Mouse (Mus musculus) heart, embryonic 14.5 days (tissue): ENCODE results near the gene Erc2. TPM values are rescaled to one million over a fixed set of nuclear protein-coding genes. Genes with fewer than 3 reads are reported as not detected.

Experiments used
- ATAC-seq: fragments of 200-750 bp; cut with Nextera tagmentation; 2 replicates; pipeline ENCODE4 v1.8.0; 2017; ENCODE audit warnings: low read depth, moderate TSS enrichment; ENCODE audit not compliant: insufficient number of reproducible peaks, insufficient read depth, low FRiP score
- H3K27ac ChIP-seq, 2 experiments: fragments of 200-500 bp in 1 of 2; fragments of 300-500 bp in 1 of 2; sonication (generic) in 1 of 2; replicated peaks in 1 of 2; 2 replicates each; pipeline ENCODE4 v1.5.1; 2012 to 2014; ENCODE audit warnings: low read depth in 2 of 2, low read length in 2 of 2, control low read depth in 1 of 2, mild to moderate bottlenecking in 1 of 2, mixed read lengths in 1 of 2; ENCODE audit not compliant: control insufficient read depth in 1 of 2, insufficient read depth in 1 of 2
- H3K27me3 ChIP-seq: fragments of 300-500 bp; sonication (generic); 2 replicates; pipeline ENCODE4 v1.6.1; 2014; ENCODE audit warnings: mild to moderate bottlenecking, low read length, control low read depth; ENCODE audit not compliant: control insufficient read depth, insufficient read depth
- H3K36me3 ChIP-seq: fragments of 300-500 bp; sonication (generic); 2 replicates; pipeline ENCODE4 v1.6.1; 2014; ENCODE audit warnings: mild to moderate bottlenecking, control low read depth, low read length, mixed read lengths; ENCODE audit not compliant: control insufficient read depth, insufficient read depth
- H3K4me1 ChIP-seq, 2 experiments: fragments of 200-500 bp in 1 of 2; fragments of 300-500 bp in 1 of 2; sonication (generic) in 1 of 2; 2 replicates each; pipeline ENCODE4 v1.6.1; 2012 to 2014; ENCODE audit warnings: low read length in 2 of 2, control low read depth in 1 of 2, mixed read lengths in 1 of 2; ENCODE audit not compliant: control insufficient read depth in 2 of 2, insufficient read depth in 2 of 2
- H3K4me2 ChIP-seq: fragments of 300-500 bp; sonication (generic); 2 replicates; pipeline ENCODE4 v1.6.1; 2014; ENCODE audit warnings: mild to moderate bottlenecking, low read length
- H3K4me3 ChIP-seq, 2 experiments: fragments of 200-500 bp in 1 of 2; fragments of 300-500 bp in 1 of 2; sonication (generic) in 1 of 2; 2 replicates each; pipeline ENCODE4 v1.5.1; 2012 to 2014; ENCODE audit warnings: low read length in 2 of 2, mild to moderate bottlenecking in 2 of 2, control low read depth in 1 of 2, low read depth in 1 of 2, moderate library complexity in 1 of 2; ENCODE audit not compliant: control insufficient read depth in 1 of 2, insufficient read depth in 1 of 2
- H3K9ac ChIP-seq: fragments of 300-500 bp; sonication (generic); 2 replicates; pipeline ENCODE4 v1.6.1; 2014; ENCODE audit warnings: mild to moderate bottlenecking, low read length
- H3K9me3 ChIP-seq: fragments of 300-500 bp; sonication (generic); 2 replicates; pipeline ENCODE4 v1.6.1; 2016; ENCODE audit warnings: low read length, control low read depth; ENCODE audit not compliant: control insufficient read depth
- WGBS: fragments of 180-500 bp; shearing (Covaris S2); extraction: QIAGEN DNeasy Blood & Tissue Kit; methylation state at CpG from one replicate; pipeline ENCODE4 v1.1.7; 2014; 5-methylcytosine and 5-hydroxymethylcytosine counted together
- polyA plus RNA-seq: library from polyadenylated mRNA; unstranded; fragments of >200 nt; fragmentation: Nextera tagmentation; extraction: Ambion mirVana; gene quantifications from 2 replicates; pipeline ENCODE4 v1.2.1, GENCODE M21; 2014

Gene Erc2
- polyA plus RNA-seq, 1 experiment from 2014 or later, result 3.2 TPM

GRCm38 (mm10) chr14:27835351-27835750, 213.1 kb downstream of the Erc2 start:
- Histone ChIP-seq H3K4me1 (no peaks in the 10 kb centered on the region), H3K9me3 (no peaks in the 10 kb centered on the region), H3K27ac (no peak overlapping the region), H3K4me2 (no peak overlapping the region), H3K36me3 (no peaks in the 10 kb centered on the region), H3K9ac (no peak overlapping the region), H3K4me3 (no peak overlapping the region), H3K27me3 (no peaks in the 10 kb centered on the region)
- 87% methylated on average over 1 of the region's 1 CpGs for WGBS
- ATAC-seq, result no peak

- 76% methylated on average over 6 of the region's 6 CpGs for WGBS
Measured at GRCm38 (mm10) chr14:27837601-27838105, 215.4 kb downstream of the Erc2 start.

GRCm38 (mm10) chr14:27840120-27840519, 217.9 kb downstream of the Erc2 start:
- no peaks in the 10 kb centered on the region for H3K36me3 ChIP-seq
- no peak for ATAC-seq
- no peak overlapping the region for H3K4me2 ChIP-seq
- no peak overlapping the region for H3K9ac ChIP-seq
- no peaks in the 10 kb centered on the region for H3K27me3 ChIP-seq
- no peak overlapping the region for H3K4me3 ChIP-seq
- H3K27ac ChIP-seq, result no peak overlapping the region
- no peaks in the 10 kb centered on the region for H3K4me1 ChIP-seq
- 85% methylated on average over 1 of the region's 1 CpGs for WGBS
- H3K9me3 ChIP-seq, result no peaks in the 10 kb centered on the region

More at GRCm38 (mm10) chr14:27837601-27838105, 215.4 kb downstream of the Erc2 start:
- H3K4me2 ChIP-seq, result no peak overlapping the region
- H3K27ac ChIP-seq, result no peak overlapping the region
- no peak for ATAC-seq
- H3K9ac ChIP-seq, result no peak overlapping the region
- H3K9me3 ChIP-seq, result no peaks in the 10 kb centered on the region
- no peak overlapping the region for H3K4me3 ChIP-seq
- no peaks in the 10 kb centered on the region for H3K36me3 ChIP-seq
- no peaks in the 10 kb centered on the region for H3K27me3 ChIP-seq
- no peaks in the 10 kb centered on the region for H3K4me1 ChIP-seq

DNA sequence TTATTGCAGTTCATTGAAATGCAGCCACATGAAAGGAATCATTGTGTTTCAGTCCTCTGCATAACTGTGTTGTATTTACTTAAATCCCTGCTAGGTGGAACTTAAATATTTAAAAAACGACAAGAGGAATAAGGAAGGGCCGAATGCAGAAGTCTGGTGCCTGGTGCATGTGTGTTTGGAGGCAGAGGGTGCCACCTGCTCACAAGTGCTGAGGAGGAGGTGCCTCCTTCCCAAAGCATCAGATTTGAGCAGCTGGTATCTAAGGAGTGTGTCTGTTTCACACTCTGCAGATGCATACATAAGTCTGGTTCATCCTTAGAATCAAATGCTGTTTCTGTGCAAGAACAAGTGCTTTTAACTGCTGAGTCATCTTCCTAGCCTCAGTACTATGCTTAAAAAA, 224.6 kb downstream of the Erc2 start:
- Histone ChIP-seq H3K4me3 (no peak overlapping the region), H3K9ac (no peak overlapping the region), H3K9me3 (no peaks in the 10 kb centered on the region), H3K4me2 (no peak overlapping the region), H3K27me3 (no peaks in the 10 kb centered on the region), H3K27ac (no peak overlapping the region), H3K4me1 (no peaks in the 10 kb centered on the region), H3K36me3 (no peaks in the 10 kb centered on the region)
- 72% methylated on average over 2 of the region's 2 CpGs for WGBS
- ATAC-seq, result no peak

- H3K27ac ChIP-seq, result no peak overlapping the region
Measured at GRCm38 (mm10) chr14:27847291-27847690, 225.1 kb downstream of the Erc2 start.

GRCm38 (mm10) chr14:27851231-27851630, 229.0 kb downstream of the Erc2 start:
- no peak overlapping the region for H3K9ac ChIP-seq
- WGBS, result 91% methylated on average over 2 of the region's 2 CpGs
- H3K27me3 ChIP-seq, result no peaks in the 10 kb centered on the region
- ATAC-seq, result no peak
- no peaks in the 10 kb centered on the region for H3K4me1 ChIP-seq
- H3K36me3 ChIP-seq, result no peaks in the 10 kb centered on the region
- H3K27ac ChIP-seq, result no peak overlapping the region
- no peak overlapping the region for H3K4me2 ChIP-seq
- H3K9me3 ChIP-seq, result no peaks in the 10 kb centered on the region
- H3K4me3 ChIP-seq, result no peak overlapping the region

More at GRCm38 (mm10) chr14:27847291-27847690, 225.1 kb downstream of the Erc2 start:
- Histone ChIP-seq H3K27me3 (no peaks in the 10 kb centered on the region), H3K36me3 (no peaks in the 10 kb centered on the region), H3K4me1 (no peaks in the 10 kb centered on the region), H3K4me3 (no peak overlapping the region), H3K4me2 (no peak overlapping the region), H3K9ac (no peak overlapping the region), H3K9me3 (no peaks in the 10 kb centered on the region)
- ATAC-seq, result no peak
- WGBS, result 69% methylated on average over 3 of the region's 3 CpGs

DNA sequence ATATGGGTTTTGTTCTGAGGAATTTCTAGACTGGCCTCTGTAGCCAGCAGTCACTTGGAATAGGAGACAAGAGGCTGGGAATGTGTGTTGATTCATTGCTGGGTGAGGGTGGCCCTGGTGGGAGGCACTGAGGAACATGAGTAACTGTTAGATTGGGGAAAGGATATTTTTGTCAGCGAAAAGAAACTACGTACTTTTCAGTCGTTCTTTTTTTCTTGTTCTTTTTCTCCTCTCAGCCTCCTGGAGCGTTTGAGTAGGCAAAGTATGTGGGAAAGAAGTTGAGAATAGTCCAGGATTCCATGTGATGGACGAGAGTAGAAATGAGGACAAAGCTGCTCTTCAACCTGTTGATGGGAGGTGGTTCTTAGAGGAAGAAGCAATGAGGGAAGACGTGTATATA, 230.4 kb downstream of the Erc2 start:
- Histone ChIP-seq H3K27ac (no peak overlapping the region), H3K4me1 (no peaks in the 10 kb centered on the region), H3K36me3 (no peaks in the 10 kb centered on the region), H3K9me3 (no peaks in the 10 kb centered on the region), H3K4me2 (no peak overlapping the region), H3K9ac (no peak overlapping the region), H3K4me3 (no peak overlapping the region), H3K27me3 (no peaks in the 10 kb centered on the region)
- ATAC-seq, result no peak
- 85% methylated on average over 6 of the region's 6 CpGs for WGBS

GRCm38 (mm10) chr14:27860371-27861046, 238.3 kb downstream of the Erc2 start:
- WGBS, result 91% methylated on average over 6 of the region's 6 CpGs
- ATAC-seq, result no peak

More at GRCm38 (mm10) chr14:27860371-27861046, 238.3 kb downstream of the Erc2 start:
- H3K4me1 ChIP-seq, result no peaks in the 10 kb centered on the region
- no peak overlapping the region for H3K9ac ChIP-seq
- H3K36me3 ChIP-seq, result no peaks in the 10 kb centered on the region
- no peak overlapping the region for H3K4me2 ChIP-seq
- no peak overlapping the region for H3K4me3 ChIP-seq
- no peaks in the 10 kb centered on the region for H3K27me3 ChIP-seq
- H3K9me3 ChIP-seq, result no peaks in the 10 kb centered on the region
- H3K27ac ChIP-seq, result no peak overlapping the region
